Mouse (Mus musculus): Measurements from ENCODE around the gene Csf1.

DNA sequence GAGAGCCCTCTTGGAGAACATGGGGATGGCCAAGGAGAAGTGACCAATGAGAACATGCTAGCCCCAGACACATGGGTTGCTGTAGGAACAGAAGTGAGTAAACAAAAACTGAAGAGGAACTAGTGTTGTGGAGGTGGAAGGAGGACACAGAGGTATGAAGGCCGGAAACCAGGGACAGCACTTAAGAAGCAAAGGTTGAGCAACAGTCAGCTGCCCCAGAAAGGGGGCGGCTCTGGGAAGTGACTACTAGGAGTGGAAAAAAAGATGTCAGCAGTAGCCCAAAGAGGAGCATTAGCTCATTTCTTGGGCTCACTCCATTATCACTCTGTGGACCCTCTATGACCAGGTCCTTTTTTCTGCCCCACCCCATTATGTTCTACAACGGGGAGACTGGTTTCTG lies 23.0 kb upstream of the Csf1 start:
- no peak for TF ChIP-seq CTCF (IDR thresholded peaks at IDR 0.05)
- TF ChIP-seq POLR2A (IDR thresholded peaks at IDR 0.05; ENCODE audit: insufficient read depth, low read depth, low read length) = no peak
- no peak for TF ChIP-seq EP300 (IDR thresholded peaks at IDR 0.05; ENCODE audit: insufficient read depth, low read depth, low read length)
